Mouse (Mus musculus): ENCODE results near the gene Gm4969.

DNA sequence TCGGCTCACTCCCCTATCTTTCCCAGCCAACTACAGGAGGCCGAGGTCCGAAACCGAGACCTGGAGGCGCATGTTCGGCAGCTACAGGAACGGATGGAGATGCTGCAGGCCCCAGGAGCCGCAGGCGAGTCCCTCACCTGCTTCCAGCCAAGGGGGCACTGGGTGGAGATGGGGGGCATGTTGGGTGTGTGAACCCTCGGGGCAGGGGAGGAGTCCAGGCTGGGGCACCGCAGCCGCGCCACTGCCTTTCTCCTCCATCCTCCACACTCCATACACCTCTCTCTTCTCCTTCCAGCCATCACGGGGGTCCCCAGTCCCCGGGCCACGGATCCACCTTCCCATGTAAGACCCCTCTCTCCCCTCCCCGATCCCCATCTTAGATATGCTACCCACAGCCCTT, 26.3 kb downstream of the Gm4969 start:
- TF ChIP-seq CTCF (IDR thresholded peaks at IDR 0.05 in 2 of 3, conservative IDR thresholded peaks at IDR 0.05 in 1 of 3; ENCODE audit: control insufficient read depth in 1 of 3, insufficient read depth in 1 of 3, low read depth in 2 of 3, low read length in 3 of 3, poor library complexity in 1 of 3, severe bottlenecking in 1 of 3) (no peak), JUND (IDR thresholded peaks at IDR 0.05; ENCODE audit: low read depth, low read length) (no peak), USF1 (IDR thresholded peaks at IDR 0.05; ENCODE audit: low read depth, low read length) (no peak), UBTF (IDR thresholded peaks at IDR 0.05; ENCODE audit: borderline replicate concordance, insufficient read depth, low read depth, low read length) (no peak), NRF1 (IDR thresholded peaks at IDR 0.05; ENCODE audit: insufficient read depth, low read depth, low read length, poor library complexity, severe bottlenecking) (no peak), POLR2A (IDR thresholded peaks at IDR 0.05; ENCODE audit: control insufficient read depth in 1 of 2, insufficient read depth in 1 of 2, low read depth in 1 of 2, low read length in 2 of 2, poor library complexity in 1 of 2) (no peak), E2F4 (IDR thresholded peaks at IDR 0.05; ENCODE audit: borderline replicate concordance, low read depth, low read length) (no peak), CHD2 (IDR thresholded peaks at IDR 0.05; ENCODE audit: low read length) (no peak), TBP (IDR thresholded peaks at IDR 0.05; ENCODE audit: low read depth, low read length) (no peak), MYB (IDR thresholded peaks at IDR 0.05; ENCODE audit: low read depth, low read length) (no peak), SMC3 (IDR thresholded peaks at IDR 0.05; ENCODE audit: low read depth, low read length) (no peak), MAX (IDR thresholded peaks at IDR 0.05; ENCODE audit: low read length) (no peak)
